Mouse (Mus musculus): Measurements from ENCODE around the gene Ifna5. TPM values are rescaled to one million over a fixed set of nuclear protein-coding genes. Genes with fewer than 3 reads are reported as not detected.

Ifna5 gene
- polyA plus RNA-seq, 1 experiment: not detected

- DNase-seq (ENCODE audit: low read depth): peak; percentile 72
- TF ChIP-seq CTCF (IDR thresholded peaks at IDR 0.05; ENCODE audit: borderline replicate concordance, extremely low read depth, insufficient read depth, insufficient read length) (no peak; the same call in 1 of the 2 replicates), POLR2A (IDR thresholded peaks at IDR 0.05; ENCODE audit: borderline replicate concordance, extremely low read depth, insufficient read depth, insufficient read length, poor library complexity, severe bottlenecking) (no peak)
Measured at GRCm38 (mm10) chr4:88867926-88868911, 32.9 kb downstream of the Ifna5 start.

- peak; percentile 65 for DNase-seq (ENCODE audit: low read depth)
- no peak for TF ChIP-seq POLR2A (IDR thresholded peaks at IDR 0.05; ENCODE audit: borderline replicate concordance, extremely low read depth, insufficient read depth, insufficient read length, poor library complexity, severe bottlenecking)
- peak; percentile 48; the same call in 1 of the 2 replicates for TF ChIP-seq CTCF (IDR thresholded peaks at IDR 0.05; ENCODE audit: borderline replicate concordance, extremely low read depth, insufficient read depth, insufficient read length)
Measured at GRCm38 (mm10) chr4:88872691-88873090, 37.4 kb downstream of the Ifna5 start.

GRCm38 (mm10) chr4:88875435-88876095 lies 40.2 kb downstream of the Ifna5 start:
- DNase-seq (ENCODE audit: low read depth): no peak
- TF ChIP-seq CTCF (IDR thresholded peaks at IDR 0.05; ENCODE audit: borderline replicate concordance, extremely low read depth, insufficient read depth, insufficient read length) (no peak), POLR2A (IDR thresholded peaks at IDR 0.05; ENCODE audit: borderline replicate concordance, extremely low read depth, insufficient read depth, insufficient read length, poor library complexity, severe bottlenecking) (no peak)

GRCm38 (mm10) chr4:88876520-88876919 lies 41.2 kb downstream of the Ifna5 start:
- TF ChIP-seq CTCF (IDR thresholded peaks at IDR 0.05; ENCODE audit: borderline replicate concordance, extremely low read depth, insufficient read depth, insufficient read length) (no peak), POLR2A (IDR thresholded peaks at IDR 0.05; ENCODE audit: borderline replicate concordance, extremely low read depth, insufficient read depth, insufficient read length, poor library complexity, severe bottlenecking) (no peak)
- DNase-seq (ENCODE audit: low read depth): no peak

GRCm38 (mm10) chr4:88878246-88878645 lies 42.9 kb downstream of the Ifna5 start:
- TF ChIP-seq POLR2A (IDR thresholded peaks at IDR 0.05; ENCODE audit: borderline replicate concordance, extremely low read depth, insufficient read depth, insufficient read length, poor library complexity, severe bottlenecking) (no peak), CTCF (IDR thresholded peaks at IDR 0.05; ENCODE audit: borderline replicate concordance, extremely low read depth, insufficient read depth, insufficient read length) (no peak)
- DNase-seq (ENCODE audit: low read depth): no peak

GRCm38 (mm10) chr4:88878772-88879171 lies 43.4 kb downstream of the Ifna5 start:
- TF ChIP-seq CTCF (IDR thresholded peaks at IDR 0.05; ENCODE audit: borderline replicate concordance, extremely low read depth, insufficient read depth, insufficient read length) (no peak), POLR2A (IDR thresholded peaks at IDR 0.05; ENCODE audit: borderline replicate concordance, extremely low read depth, insufficient read depth, insufficient read length, poor library complexity, severe bottlenecking) (no peak)
- no peak for DNase-seq (ENCODE audit: low read depth)

GRCm38 (mm10) chr4:88880101-88880500 lies 44.8 kb downstream of the Ifna5 start, which contains the start of gene Ifne:
Ifne (minus strand) TSS chr4:88880201.
- DNase-seq (ENCODE audit: low read depth): no peak
- TF ChIP-seq POLR2A (IDR thresholded peaks at IDR 0.05; ENCODE audit: borderline replicate concordance, extremely low read depth, insufficient read depth, insufficient read length, poor library complexity, severe bottlenecking) (no peak), CTCF (IDR thresholded peaks at IDR 0.05; ENCODE audit: borderline replicate concordance, extremely low read depth, insufficient read depth, insufficient read length) (no peak)

Other genes with a start within 250 kb of the Ifna5 start
- gene Ifna9, start 243.1 kb upstream of the Ifna5 start, polyA plus RNA-seq (2012; rRNA removed): not detected in 2 replicates
- gene Ifna12, start 232.1 kb upstream of the Ifna5 start, polyA plus RNA-seq (2012; rRNA removed): not detected in 2 replicates
- gene C87499, start 201.1 kb upstream of the Ifna5 start, polyA plus RNA-seq (2012; rRNA removed): not detected in 2 replicates
- not detected in 2 replicates for gene Ifna13, start 191.1 kb upstream of the Ifna5 start, polyA plus RNA-seq (2012; rRNA removed)
- not detected in 2 replicates for gene Ifna16, start 158.6 kb upstream of the Ifna5 start, polyA plus RNA-seq (2012; rRNA removed)
- gene Ifna2, start 151.6 kb upstream of the Ifna5 start, polyA plus RNA-seq (2012; rRNA removed): not detected in 2 replicates
- not detected in 2 replicates for gene Ifnab, start 144.2 kb upstream of the Ifna5 start, polyA plus RNA-seq (2012; rRNA removed)
- gene Gm26566, start 113.7 kb upstream of the Ifna5 start, polyA plus RNA-seq (2012; rRNA removed): 1.2 and 2.4 TPM in 2 replicates
- gene Klhl9, start 113.1 kb upstream of the Ifna5 start, polyA plus RNA-seq (2012; rRNA removed): 45.5 and 69.0 TPM in 2 replicates
- not detected in 2 replicates for gene Gm13271, start 80.7 kb upstream of the Ifna5 start, polyA plus RNA-seq (2012; rRNA removed)
- not detected in 2 replicates for gene Gm13283, start 75.4 kb upstream of the Ifna5 start, polyA plus RNA-seq (2012; rRNA removed)
- not detected in 2 replicates for gene Gm13290, start 61.7 kb upstream of the Ifna5 start, polyA plus RNA-seq (2012; rRNA removed)
- not detected in 2 replicates for gene Gm13289, start 58.6 kb upstream of the Ifna5 start, polyA plus RNA-seq (2012; rRNA removed)
- gene Gm13272, start 55.7 kb upstream of the Ifna5 start, polyA plus RNA-seq (2012; rRNA removed): 0.11 TPM in 1 of 2 replicates, not detected in the other
- gene Ifnz, start 53.4 kb upstream of the Ifna5 start, polyA plus RNA-seq (2012; rRNA removed): not detected in 2 replicates
- gene Gm13276, start 49.8 kb upstream of the Ifna5 start, polyA plus RNA-seq (2012; rRNA removed): not detected in 2 replicates
- not detected in 2 replicates for gene Gm13277, start 46.9 kb upstream of the Ifna5 start, polyA plus RNA-seq (2012; rRNA removed)
- gene Gm13278, start 44.0 kb upstream of the Ifna5 start, polyA plus RNA-seq (2012; rRNA removed): not detected in 2 replicates
- not detected in 2 replicates for gene Gm13275, start 41.0 kb upstream of the Ifna5 start, polyA plus RNA-seq (2012; rRNA removed)
- not detected in 2 replicates for gene Gm13279, start 38.1 kb upstream of the Ifna5 start, polyA plus RNA-seq (2012; rRNA removed)
- gene Gm13285, start 35.9 kb upstream of the Ifna5 start, polyA plus RNA-seq (2012; rRNA removed): not detected in 2 replicates
- gene Gm13287, start 32.3 kb upstream of the Ifna5 start, polyA plus RNA-seq (2012; rRNA removed): not detected in 2 replicates
- not detected in 2 replicates for gene Gm13288, start 30.0 kb upstream of the Ifna5 start, polyA plus RNA-seq (2012; rRNA removed)
- gene Ifna7, start 19.3 kb upstream of the Ifna5 start, polyA plus RNA-seq (2012; rRNA removed): 0.15 TPM in 1 of 2 replicates, not detected in the other
- not detected in 2 replicates for gene Ifna11, start 15.6 kb upstream of the Ifna5 start, polyA plus RNA-seq (2012; rRNA removed)
- not detected in 2 replicates for gene Ifna6, start 8.1 kb upstream of the Ifna5 start, polyA plus RNA-seq (2012; rRNA removed)
- not detected in 2 replicates for gene Ifna4, start 6.3 kb downstream of the Ifna5 start, polyA plus RNA-seq (2012; rRNA removed)
- not detected in 2 replicates for gene Ifna1, start 14.6 kb downstream of the Ifna5 start, polyA plus RNA-seq (2012; rRNA removed)
- gene Ifne, start 44.7 kb downstream of the Ifna5 start, polyA plus RNA-seq (2012; rRNA removed): not detected in 2 replicates